Mouse (Mus musculus) heart, adult 2 months (tissue): ENCODE measurements at regions not wholly inside any gene's neighbourhood (a gene's known extent, or its start where the extent isn't known, plus 50 kb on each side); places are given as distances from the start of the nearest gene placed in this dataset.

Source experiments
- DNase-seq, 2 experiments: peaks; one replicate each; pipeline ENCODE4 v3.0.0; 2021
- H3K27ac ChIP-seq: fragments of 200-600 bp; 2 replicates; pipeline ENCODE4 v1.8.1; 2022
- H3K27me3 ChIP-seq: fragments of 200-500 bp; 2 replicates; pipeline ENCODE4 v1.6.1; 2012; ENCODE audit warnings: mild to moderate bottlenecking, low read length, inconsistent platforms, mixed read lengths; ENCODE audit not compliant: control insufficient read depth, insufficient read depth
- H3K36me3 ChIP-seq: fragments of 200-500 bp; 2 replicates; pipeline ENCODE4 v1.6.1; 2012; ENCODE audit warnings: low read length, inconsistent platforms; ENCODE audit not compliant: control insufficient read depth, insufficient read depth
- H3K4me1 ChIP-seq: fragments of 200-500 bp; 2 replicates; pipeline ENCODE4 v1.6.1; 2011; ENCODE audit warnings: low read length; ENCODE audit not compliant: control insufficient read depth, insufficient read depth
- H3K4me3 ChIP-seq: fragments of 200-600 bp; 2 replicates; pipeline ENCODE4 v1.8.1; 2022
- H3K79me2 ChIP-seq: fragments of 200-500 bp; replicated peaks from 2 replicates; pipeline ENCODE4 v1.6.1; 2012; ENCODE audit warnings: mild to moderate bottlenecking, inconsistent platforms, low read length, moderate library complexity, mixed read lengths; ENCODE audit not compliant: control insufficient read depth, insufficient read depth
- H3K9ac ChIP-seq: fragments of 200-500 bp; 2 replicates; pipeline ENCODE4 v1.6.1; 2012; ENCODE audit warnings: low read depth, mild to moderate bottlenecking, control low read depth, inconsistent platforms, low read length, mixed read lengths
- CTCF ChIP-seq: fragments of 200-600 bp; IDR thresholded peaks from 2 replicates; pipeline ENCODE4 v1.8.1; 2022; ENCODE audit warnings: antibody characterized with exemption, mild to moderate bottlenecking, moderate library complexity
- EP300 ChIP-seq: fragments of 200-500 bp; IDR thresholded peaks from 2 replicates; pipeline ENCODE4 v1.6.1; 2011; ENCODE audit warnings: low read depth, low read length, control low read depth; ENCODE audit not compliant: insufficient read depth
- POLR2A ChIP-seq: fragments of 200-500 bp; IDR thresholded peaks from 2 replicates; pipeline ENCODE4 v1.6.1; 2011; ENCODE audit warnings: mild to moderate bottlenecking, low read depth, low read length, control low read depth; ENCODE audit not compliant: insufficient read depth
- WGBS: fragments of 180-500 bp; shearing (Covaris S2); methylation state at CpG from one replicate; pipeline ENCODE4 v1.1.7; 2018; 5-methylcytosine and 5-hydroxymethylcytosine counted together
- intact Hi-C: fragments of 180-260 bp; cut with DNase I; formaldehyde crosslinking; loops from one replicate; pipeline ENCODE4 v1.15.1; 2025

DNA sequence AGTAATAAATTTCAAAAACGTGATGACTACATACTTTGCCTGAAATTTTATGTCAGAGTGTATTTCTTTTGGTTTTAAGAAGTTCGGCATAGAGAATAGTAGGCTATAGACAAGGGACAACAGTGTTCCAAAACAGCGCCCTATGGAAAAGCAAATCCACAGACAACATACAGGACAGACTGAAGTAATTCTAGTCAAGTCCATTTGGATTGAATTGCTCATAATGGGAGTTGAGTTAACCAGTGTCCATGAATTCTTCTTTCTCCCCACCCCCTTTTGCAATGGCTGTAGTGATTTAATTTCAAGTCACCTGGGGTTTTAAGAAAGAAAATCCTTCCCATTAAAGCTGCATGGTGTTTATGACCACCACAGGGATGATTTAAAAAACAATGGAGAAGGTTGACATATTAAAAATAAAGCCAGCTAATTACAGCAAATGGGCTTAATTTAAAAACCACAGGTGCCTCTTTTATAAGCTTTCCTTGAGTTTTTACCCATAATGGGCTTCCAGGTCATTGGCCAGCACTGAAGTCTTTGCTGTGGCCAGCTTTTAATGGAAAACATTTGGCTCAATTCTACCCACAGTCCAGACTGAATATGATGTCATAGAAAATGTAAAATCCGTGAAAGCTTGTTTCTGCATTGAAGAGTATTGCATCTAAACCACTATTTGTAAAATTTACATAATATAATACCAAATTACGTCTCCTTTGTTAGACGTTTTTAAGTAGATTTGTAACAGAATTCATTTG is 1083.3 kb downstream of the Adgrl3 start:
- Histone ChIP-seq H3K36me3 (no peaks in the 10 kb centered on the region), H3K4me3 (no peak overlapping the region), H3K79me2 (no peaks in the 10 kb centered on the region), H3K27me3 (no peaks in the 10 kb centered on the region), H3K27ac (no peak overlapping the region), H3K9ac (no peak overlapping the region), H3K4me1 (no peaks in the 10 kb centered on the region)
- 76% methylated on average over 6 of the region's 6 CpGs for WGBS
- no peak for DNase-seq
- TF ChIP-seq POLR2A (no peak), EP300 (no peak), CTCF (no peak)
- intact Hi-C loops: no loop called here

DNA sequence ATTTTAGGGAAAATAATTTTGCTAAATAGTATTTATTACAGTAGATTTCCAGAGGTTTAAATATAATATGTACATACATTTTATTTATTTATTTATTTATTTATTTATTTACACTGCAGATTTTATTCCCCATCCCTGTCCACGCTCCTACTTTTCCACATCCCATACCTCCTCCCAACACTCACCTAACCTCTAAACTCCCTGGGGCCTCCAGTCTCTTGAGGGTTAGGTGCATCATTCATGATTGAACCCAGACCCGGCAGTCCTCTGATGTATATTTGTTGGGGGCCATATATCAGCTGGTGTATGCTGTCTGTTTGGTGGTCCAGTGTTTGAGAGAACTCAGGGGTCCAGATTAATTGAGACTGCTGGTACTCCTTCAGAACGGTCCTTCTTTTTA is 1083.9 kb downstream of the Adgrl3 start:
- no peak for DNase-seq
- Histone ChIP-seq H3K4me3 (no peak overlapping the region), H3K9ac (no peak overlapping the region), H3K79me2 (no peaks in the 10 kb centered on the region), H3K4me1 (no peaks in the 10 kb centered on the region), H3K27ac (no peak overlapping the region), H3K27me3 (no peaks in the 10 kb centered on the region), H3K36me3 (no peaks in the 10 kb centered on the region)
- intact Hi-C loops: no loop called here
- WGBS: 88% methylated on average over 3 of the region's 3 CpGs
- no peak for TF ChIP-seq CTCF
- no peak for TF ChIP-seq POLR2A
- no peak for TF ChIP-seq EP300

DNA sequence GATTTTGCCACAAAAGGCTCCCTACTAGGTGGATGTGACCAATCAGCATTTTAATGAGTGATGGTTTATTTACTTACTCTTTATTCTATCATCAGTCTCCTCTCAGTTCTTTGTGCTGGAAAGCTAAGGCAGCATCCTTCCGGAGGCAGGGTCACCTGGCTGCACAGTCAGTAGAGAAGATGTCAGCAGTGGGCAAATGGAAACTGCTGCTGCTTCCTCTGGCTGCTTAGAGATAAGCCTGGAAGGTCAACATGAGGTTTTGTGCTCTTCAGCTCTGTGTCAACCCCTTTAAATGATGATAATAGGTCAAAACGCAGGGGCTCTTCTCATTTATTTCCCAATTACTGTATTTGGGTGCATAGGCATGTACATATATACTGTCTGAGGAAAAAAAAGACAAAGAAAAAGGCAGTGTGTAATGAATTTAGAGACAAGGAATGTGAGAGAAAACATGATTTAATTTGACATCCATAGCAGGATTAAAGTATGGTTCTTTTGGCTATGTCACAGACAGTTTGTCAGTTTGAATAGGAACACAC is 1106.1 kb downstream of the Adgrl3 start:
- TF ChIP-seq CTCF (no peak), EP300 (no peak), POLR2A (no peak)
- Histone ChIP-seq H3K79me2 (no peaks in the 10 kb centered on the region), H3K4me3 (no peak overlapping the region), H3K9ac (no peak overlapping the region), H3K4me1 (no peaks in the 10 kb centered on the region), H3K27ac (no peak overlapping the region), H3K27me3 (no peaks in the 10 kb centered on the region), H3K36me3 (no peaks in the 10 kb centered on the region)
- intact Hi-C loops: no loop called here
- 26% methylated on average over 2 of the region's 2 CpGs for WGBS
- DNase-seq: no peak

DNA sequence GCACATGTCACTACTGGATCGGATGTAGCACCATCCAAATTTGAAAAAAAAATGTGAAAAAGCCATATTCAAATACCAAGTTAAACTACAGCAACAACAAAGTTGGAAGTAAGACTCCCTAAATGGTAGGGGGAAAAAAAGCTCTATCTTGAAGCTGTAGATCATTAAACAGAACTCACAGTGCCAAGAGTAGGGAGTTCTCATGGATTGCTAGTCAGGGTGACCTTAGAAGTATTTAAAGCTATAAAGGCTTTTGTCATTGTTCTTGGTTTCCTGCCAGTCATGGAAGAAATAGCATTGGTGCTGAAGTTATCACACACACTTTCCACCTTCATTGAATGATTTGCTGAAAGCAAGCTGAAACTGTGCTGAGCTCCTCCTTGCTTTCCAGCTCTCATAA is 1122.1 kb downstream of the Adgrl3 start:
- TF ChIP-seq CTCF (no peak), POLR2A (no peak), EP300 (no peak)
- intact Hi-C loops: no loop called here
- H3K27ac ChIP-seq: no peak overlapping the region
- DNase-seq: no peak
- H3K4me1 ChIP-seq: no peaks in the 10 kb centered on the region
- WGBS: 93% methylated on average over 1 of the region's 1 CpGs
- no peak overlapping the region for H3K9ac ChIP-seq
- H3K4me3 ChIP-seq: no peak overlapping the region
- no peaks in the 10 kb centered on the region for H3K27me3 ChIP-seq
- H3K79me2 ChIP-seq: no peaks in the 10 kb centered on the region
- no peaks in the 10 kb centered on the region for H3K36me3 ChIP-seq
